Mouse (Mus musculus) stomach, postnatal 0 days (tissue): ENCODE measurements around the gene Lclat1.

Experiments
- CTCF ChIP-seq: IDR thresholded peaks from 2 replicates; pipeline ENCODE4 v1.5.1; 2016; ENCODE audit warnings: antibody characterized with exemption, low read depth, mild to moderate bottlenecking, moderate library complexity
- EP300 ChIP-seq: optimal IDR thresholded peaks from 2 replicates; pipeline ENCODE3; 2016; ENCODE audit warnings: antibody characterized with exemption

GRCm38 (mm10) chr17:73213677-73214076 lies 105.9 kb downstream of the Lclat1 start:
- TF ChIP-seq EP300 (no peak), CTCF (no peak)
